Mouse (Mus musculus): ENCODE measurements around the gene Katna1. TPM values are rescaled to one million over a fixed set of nuclear protein-coding genes. Genes with fewer than 3 reads are reported as not detected.
"Not testable (repeated sequence)": the region's sequence is repeated elsewhere in the genome, so short reads cannot be mapped to it uniquely, and the experiment has no call there.

Gene Katna1
- polyA plus RNA-seq, 1 experiment from 2014 or later: 48.0 TPM

GRCm38 (mm10) chr10:7710121-7710520, 15.7 kb upstream of the Katna1 start:
- no peak for ATAC-seq (ENCODE audit: low read depth)
- DNase-seq (ENCODE audit: low spot score): no peak
- H3K4me2 ChIP-seq (ENCODE audit: low read depth, low read length): no peak overlapping the region
- no peaks in the 10 kb centered on the region for H3K27me3 ChIP-seq (replicated peaks; ENCODE audit: control insufficient read depth, insufficient read depth, low read length)
- 93% methylated on average over 5 of the region's 5 CpGs for WGBS
- H3K27ac ChIP-seq (replicated peaks; ENCODE audit: low read depth, low read length): no peak overlapping the region
- H3K4me3 ChIP-seq (ENCODE audit: low read depth, low read length): no peak overlapping the region
- no peaks in the 10 kb centered on the region for H3K9me3 ChIP-seq (ENCODE audit: control insufficient read depth, low read length)
- H3K36me3 ChIP-seq (ENCODE audit: control insufficient read depth, insufficient read depth, low read length): peaks cover 74% of the 10 kb centered on the region
- no peaks in the 10 kb centered on the region for H3K4me1 ChIP-seq (ENCODE audit: control insufficient read depth, insufficient read depth, low read length)
- no peak overlapping the region for H3K9ac ChIP-seq (ENCODE audit: low read depth, low read length)

GRCm38 (mm10) chr10:7712506-7712905, 13.3 kb upstream of the Katna1 start:
- Histone ChIP-seq H3K4me1 (ENCODE audit: control insufficient read depth, insufficient read depth, low read length) (no peaks in the 10 kb centered on the region), H3K27me3 (replicated peaks; ENCODE audit: control insufficient read depth, insufficient read depth, low read length) (no peaks in the 10 kb centered on the region), H3K9ac (ENCODE audit: low read depth, low read length) (no peak overlapping the region), H3K9me3 (ENCODE audit: control insufficient read depth, low read length) (no peaks in the 10 kb centered on the region), H3K36me3 (ENCODE audit: control insufficient read depth, insufficient read depth, low read length) (peaks cover 69% of the 10 kb centered on the region), H3K4me2 (ENCODE audit: low read depth, low read length) (no peak overlapping the region), H3K27ac (replicated peaks; ENCODE audit: low read depth, low read length) (no peak overlapping the region), H3K4me3 (ENCODE audit: low read depth, low read length) (no peak overlapping the region)
- no peak for DNase-seq (ENCODE audit: low spot score)
- ATAC-seq (ENCODE audit: low read depth): no peak
- WGBS: 95% methylated on average over 13 of the region's 13 CpGs

GRCm38 (mm10) chr10:7715056-7715455, 10.7 kb upstream of the Katna1 start:
- Histone ChIP-seq H3K27ac (replicated peaks; ENCODE audit: low read depth, low read length) (no peak overlapping the region), H3K4me1 (ENCODE audit: control insufficient read depth, insufficient read depth, low read length) (no peaks in the 10 kb centered on the region), H3K9me3 (ENCODE audit: control insufficient read depth, low read length) (no peaks in the 10 kb centered on the region), H3K36me3 (ENCODE audit: control insufficient read depth, insufficient read depth, low read length) (peaks cover 56% of the 10 kb centered on the region), H3K4me2 (ENCODE audit: low read depth, low read length) (no peak overlapping the region), H3K4me3 (ENCODE audit: low read depth, low read length) (no peak overlapping the region), H3K9ac (ENCODE audit: low read depth, low read length) (no peak overlapping the region), H3K27me3 (replicated peaks; ENCODE audit: control insufficient read depth, insufficient read depth, low read length) (no peaks in the 10 kb centered on the region)
- ATAC-seq (ENCODE audit: low read depth) (no peak), DNase-seq (ENCODE audit: low spot score) (no peak)
- WGBS: 76% methylated on average over 7 of the region's 7 CpGs

GRCm38 (mm10) chr10:7726501-7726812, 657 bp downstream of the Katna1 start:
- Histone ChIP-seq H3K9me3 (ENCODE audit: control insufficient read depth, low read length) (no peaks in the 10 kb centered on the region), H3K36me3 (ENCODE audit: control insufficient read depth, insufficient read depth, low read length) (no peaks in the 10 kb centered on the region), H3K9ac (ENCODE audit: low read depth, low read length) (peak overlapping the region; percentile 81), H3K27ac (replicated peaks; ENCODE audit: low read depth, low read length) (peak overlapping the region; percentile 78; the same call in 1 of the 2 replicates), H3K27me3 (replicated peaks; ENCODE audit: control insufficient read depth, insufficient read depth, low read length) (no peaks in the 10 kb centered on the region), H3K4me2 (ENCODE audit: low read depth, low read length) (peak overlapping the region; percentile 66), H3K4me3 (ENCODE audit: low read depth, low read length) (peak overlapping the region; percentile 87), H3K4me1 (ENCODE audit: control insufficient read depth, insufficient read depth, low read length) (no peaks in the 10 kb centered on the region; the same call in 1 of the 2 replicates)
- under 1% methylated on average over 8 of the region's 8 CpGs for WGBS
- ATAC-seq (ENCODE audit: low read depth) (no peak), DNase-seq (ENCODE audit: low spot score) (no peak)

GRCm38 (mm10) chr10:7727011-7727410, 1.2 kb downstream of the Katna1 start:
- no peak overlapping the region for H3K27ac ChIP-seq (replicated peaks; ENCODE audit: low read depth, low read length)
- H3K4me2 ChIP-seq (ENCODE audit: low read depth, low read length): peak overlapping the region; percentile 66
- 17% methylated on average over 3 of the region's 3 CpGs for WGBS
- H3K27me3 ChIP-seq (replicated peaks; ENCODE audit: control insufficient read depth, insufficient read depth, low read length): no peaks in the 10 kb centered on the region
- H3K4me1 ChIP-seq (ENCODE audit: control insufficient read depth, insufficient read depth, low read length): no peaks in the 10 kb centered on the region; the same call in 1 of the 2 replicates
- no peaks in the 10 kb centered on the region for H3K36me3 ChIP-seq (ENCODE audit: control insufficient read depth, insufficient read depth, low read length)
- H3K9ac ChIP-seq (ENCODE audit: low read depth, low read length): peak overlapping the region; percentile 81
- DNase-seq (ENCODE audit: low spot score) (no peak), ATAC-seq (ENCODE audit: low read depth) (no peak)
- H3K4me3 ChIP-seq (ENCODE audit: low read depth, low read length): peak overlapping the region; percentile 87
- H3K9me3 ChIP-seq (ENCODE audit: control insufficient read depth, low read length): no peaks in the 10 kb centered on the region

- Histone ChIP-seq H3K36me3 (ENCODE audit: control insufficient read depth, insufficient read depth, low read length) (no peaks in the 10 kb centered on the region), H3K4me2 (ENCODE audit: low read depth, low read length) (no peak overlapping the region), H3K9ac (ENCODE audit: low read depth, low read length) (no peak overlapping the region), H3K9me3 (ENCODE audit: control insufficient read depth, low read length) (no peaks in the 10 kb centered on the region), H3K27me3 (replicated peaks; ENCODE audit: control insufficient read depth, insufficient read depth, low read length) (no peaks in the 10 kb centered on the region), H3K27ac (replicated peaks; ENCODE audit: low read depth, low read length) (no peak overlapping the region), H3K4me3 (ENCODE audit: low read depth, low read length) (no peak overlapping the region), H3K4me1 (ENCODE audit: control insufficient read depth, insufficient read depth, low read length) (no peaks in the 10 kb centered on the region; the same call in 1 of the 2 replicates)
- DNase-seq (ENCODE audit: low spot score) (peak; percentile 19), ATAC-seq (ENCODE audit: low read depth) (peak; percentile 71; the same call in 1 of the 2 replicates)
Measured at GRCm38 (mm10) chr10:7731582-7731981, 5.8 kb downstream of the Katna1 start.

GRCm38 (mm10) chr10:7737122-7737521, 11.3 kb downstream of the Katna1 start:
- ATAC-seq (ENCODE audit: low read depth) (no peak), DNase-seq (ENCODE audit: low spot score) (no peak)
- Histone ChIP-seq H3K27ac (replicated peaks; ENCODE audit: low read depth, low read length) (no peak overlapping the region), H3K4me2 (ENCODE audit: low read depth, low read length) (no peak overlapping the region), H3K9ac (ENCODE audit: low read depth, low read length) (no peak overlapping the region), H3K4me3 (ENCODE audit: low read depth, low read length) (no peak overlapping the region), H3K36me3 (ENCODE audit: control insufficient read depth, insufficient read depth, low read length) (peaks cover 9% of the 10 kb centered on the region; the same call in 1 of the 2 replicates), H3K27me3 (replicated peaks; ENCODE audit: control insufficient read depth, insufficient read depth, low read length) (no peaks in the 10 kb centered on the region), H3K4me1 (ENCODE audit: control insufficient read depth, insufficient read depth, low read length) (no peaks in the 10 kb centered on the region), H3K9me3 (ENCODE audit: control insufficient read depth, low read length) (no peaks in the 10 kb centered on the region)

- Histone ChIP-seq H3K27me3 (replicated peaks; ENCODE audit: control insufficient read depth, insufficient read depth, low read length) (no peaks in the 10 kb centered on the region), H3K36me3 (ENCODE audit: control insufficient read depth, insufficient read depth, low read length) (peaks cover 12% of the 10 kb centered on the region; the same call in 1 of the 2 replicates), H3K9ac (ENCODE audit: low read depth, low read length) (no peak overlapping the region), H3K9me3 (ENCODE audit: control insufficient read depth, low read length) (no peaks in the 10 kb centered on the region), H3K4me1 (ENCODE audit: control insufficient read depth, insufficient read depth, low read length) (no peaks in the 10 kb centered on the region), H3K4me2 (ENCODE audit: low read depth, low read length) (no peak overlapping the region), H3K4me3 (ENCODE audit: low read depth, low read length) (no peak overlapping the region), H3K27ac (replicated peaks; ENCODE audit: low read depth, low read length) (no peak overlapping the region)
- DNase-seq (ENCODE audit: low spot score) (no peak), ATAC-seq (ENCODE audit: low read depth) (no peak)
- 83% methylated on average over 3 of the region's 3 CpGs for WGBS
Measured at GRCm38 (mm10) chr10:7737914-7738313, 12.1 kb downstream of the Katna1 start.

- not testable (repeated sequence) for H3K27me3 ChIP-seq (replicated peaks; ENCODE audit: control insufficient read depth, insufficient read depth, low read length); DNase-seq (ENCODE audit: low spot score); H3K27ac ChIP-seq (replicated peaks; ENCODE audit: low read depth, low read length); H3K9me3 ChIP-seq (ENCODE audit: control insufficient read depth, low read length); H3K4me2 ChIP-seq (ENCODE audit: low read depth, low read length); H3K4me3 ChIP-seq (ENCODE audit: low read depth, low read length); H3K4me1 ChIP-seq (ENCODE audit: control insufficient read depth, insufficient read depth, low read length); ATAC-seq (ENCODE audit: low read depth); H3K9ac ChIP-seq (ENCODE audit: low read depth, low read length)
- WGBS: 95% methylated on average over 6 of the region's 6 CpGs
- H3K36me3 ChIP-seq (ENCODE audit: control insufficient read depth, insufficient read depth, low read length): peaks cover 60% of the 10 kb centered on the region
Measured at GRCm38 (mm10) chr10:7745528-7745927, 19.7 kb downstream of the Katna1 start.
